Mouse (Mus musculus) central nervous system, embryonic 18 days (tissue): Measurements from ENCODE around the gene Gm42421. TPM values are rescaled to one million over a fixed set of nuclear protein-coding genes. Genes with fewer than 3 reads are reported as not detected.

Experiments
- polyA plus RNA-seq: library from polyadenylated mRNA; depleted of rRNA; stranded (reverse); fragments of >200 nt; gene quantifications from 2 replicates; pipeline ENCODE4 v1.2.3, GENCODE M21; 2012; rRNA removed

Gm42421 gene
- polyA plus RNA-seq, result 2.7 and 2.8 TPM in 2 replicates

DNA sequence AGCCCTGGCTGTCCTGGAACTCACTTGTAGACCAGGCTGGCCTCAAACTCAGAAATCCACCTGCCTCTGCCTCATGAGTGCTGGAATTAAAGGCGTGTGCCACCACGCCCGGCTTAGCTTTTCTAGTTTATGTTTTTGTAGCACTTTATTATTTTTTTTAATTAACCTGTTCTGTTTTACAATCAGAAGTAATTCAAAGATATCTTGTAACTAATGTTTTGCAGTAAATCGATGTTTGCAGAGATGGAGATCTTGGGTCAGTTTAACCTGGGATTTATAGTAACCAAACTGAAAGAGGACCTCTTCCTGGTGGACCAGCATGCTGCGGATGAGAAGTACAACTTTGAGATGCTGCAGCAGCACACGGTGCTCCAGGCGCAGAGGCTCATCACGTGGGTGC lies at the start of gene Gm42421:
Gene Gm42421 (plus strand): TSS at position 301 of the 400 bp plus-strand sequence.

DNA sequence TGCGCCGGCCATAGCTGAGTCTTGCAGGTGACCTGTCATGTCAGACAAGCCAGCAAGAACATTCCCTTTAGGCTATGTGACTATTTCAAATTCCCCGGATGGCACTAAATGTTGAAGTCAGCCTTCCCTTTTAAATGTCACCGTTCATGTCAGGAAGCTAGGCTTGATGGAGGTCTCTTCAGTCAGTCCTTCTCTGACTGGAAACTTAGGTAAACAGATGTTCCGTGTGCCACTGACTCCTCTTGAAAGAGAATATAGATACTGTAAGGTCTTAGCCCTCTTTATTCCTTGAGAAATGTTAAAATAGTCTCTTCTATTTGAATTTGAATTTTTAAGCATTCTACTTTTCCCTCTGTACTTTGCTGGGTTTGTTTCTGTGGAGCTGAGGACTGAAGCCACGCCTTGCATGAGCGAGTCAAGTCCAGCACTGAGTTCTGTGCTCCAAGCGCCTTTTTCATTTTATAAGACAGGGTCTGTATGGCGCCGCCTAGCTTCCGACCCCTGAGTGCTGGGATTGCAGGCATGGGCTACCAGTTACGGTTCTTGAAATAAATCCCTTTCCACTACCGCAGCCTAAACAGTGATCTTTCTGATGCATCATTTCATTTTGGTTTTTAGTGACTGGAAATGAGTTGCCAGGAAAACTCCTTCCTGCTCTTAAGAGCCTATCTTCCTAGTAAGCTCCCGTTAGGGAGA lies 30.2 kb upstream of the Gm42421 start, which contains the start of gene Ankrd61:
Gene Ankrd61 (minus strand): TSS at position 51 of the 696 bp plus-strand sequence.

DNA sequence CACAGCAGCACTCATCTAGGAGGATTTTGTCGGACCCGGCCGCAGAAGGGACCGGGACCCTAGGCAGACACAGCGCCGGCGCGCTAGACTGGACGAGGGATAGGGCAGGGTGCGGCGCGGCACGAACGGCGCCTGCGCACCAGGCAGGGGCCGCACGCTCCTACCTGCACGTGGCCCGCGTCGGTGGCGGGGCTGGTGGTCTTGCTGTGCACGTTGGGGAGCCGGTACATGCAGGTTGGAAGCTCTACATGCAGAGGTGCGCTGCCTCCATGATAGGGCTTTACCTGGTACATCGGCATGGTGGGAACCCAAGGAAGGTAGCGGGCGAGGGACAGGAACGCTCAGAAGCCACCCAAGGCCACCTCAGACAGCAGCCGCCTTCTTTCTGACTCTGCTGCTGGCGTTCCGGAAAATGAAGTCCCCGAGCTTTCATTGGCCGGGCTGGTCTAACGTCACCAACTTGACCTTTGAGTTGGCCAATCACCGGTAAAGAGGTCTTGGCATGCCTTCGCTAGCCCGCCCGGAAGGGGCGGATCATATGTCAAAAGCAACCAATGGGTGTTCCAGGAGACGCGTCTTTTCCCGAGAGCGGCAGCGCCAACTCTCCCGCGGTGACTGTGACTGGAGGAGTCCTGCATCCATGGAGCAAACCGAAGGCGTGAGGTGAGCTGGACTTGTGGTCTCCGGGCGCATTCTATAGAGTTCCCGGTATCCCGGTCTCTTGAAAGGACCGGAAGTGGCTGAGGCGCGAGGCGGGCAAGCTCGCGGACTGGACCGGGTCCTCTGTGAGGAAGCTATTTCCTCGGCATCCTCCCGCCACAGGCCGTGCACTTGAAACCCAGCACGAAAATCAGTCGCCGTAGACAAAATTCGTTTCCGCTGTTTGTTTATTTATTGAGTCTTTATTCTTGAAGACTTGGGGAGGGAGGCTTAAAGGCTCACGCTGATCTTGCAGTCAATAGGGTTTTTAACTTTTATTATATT lies 18.3 kb upstream of the Gm42421 start, which contains the start of the genes Aimp2 and Pms2:
Gene Aimp2 (minus strand): TSS at position 431 of the 984 bp plus-strand sequence.
Gene Pms2 (plus strand): TSS at position 548 of the 984 bp plus-strand sequence.

DNA sequence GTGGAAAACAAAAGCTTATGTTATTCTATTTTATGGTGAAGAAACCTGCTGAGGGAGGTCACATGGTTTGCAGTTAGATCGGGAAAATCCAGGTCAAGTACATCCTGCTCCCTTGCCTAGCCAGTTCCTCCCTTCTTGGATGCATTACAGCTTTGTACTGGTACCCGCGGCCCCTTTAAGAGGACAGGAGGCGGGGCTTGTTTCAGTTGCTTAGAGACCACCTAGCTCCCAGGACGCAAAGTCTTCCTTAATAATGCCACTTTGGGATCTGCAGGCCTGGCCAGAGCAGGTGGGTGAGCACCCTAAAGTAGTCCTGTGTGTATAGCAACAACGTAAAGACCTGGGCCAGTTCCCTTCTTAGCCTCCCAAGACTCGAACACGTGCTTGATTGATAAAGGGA lies 4.9 kb downstream of the Gm42421 start, which contains the start of gene Rsph10b:
Gene Rsph10b (plus strand): TSS at position 205 of the 400 bp plus-strand sequence.

Other genes with a start within 250 kb of the Gm42421 start
- gene Usp42, start 195.9 kb upstream of the Gm42421 start, polyA plus RNA-seq, result 15.4 and 16.9 TPM in 2 replicates
- 26.4 and 27.4 TPM in 2 replicates for gene Eif2ak1, start 110.4 kb upstream of the Gm42421 start, polyA plus RNA-seq
- 0.33 and 0.67 TPM in 2 replicates for gene Ankrd61, start 30.5 kb upstream of the Gm42421 start, polyA plus RNA-seq
- 81.8 and 88.1 TPM in 2 replicates for gene Aimp2, start 18.3 kb upstream of the Gm42421 start, polyA plus RNA-seq
- gene Pms2, start 18.2 kb upstream of the Gm42421 start, polyA plus RNA-seq, result 16.8 and 17.0 TPM in 2 replicates
- gene Rsph10b, start 4.9 kb downstream of the Gm42421 start, polyA plus RNA-seq, result 10.6 and 10.8 TPM in 2 replicates
- 53.2 and 54.8 TPM in 2 replicates for gene Ccz1, start 86.7 kb downstream of the Gm42421 start, polyA plus RNA-seq
- gene Ocm, start 98.5 kb downstream of the Gm42421 start, polyA plus RNA-seq, result 0.32 and 0.68 TPM in 2 replicates
- 18.7 and 23.6 TPM in 2 replicates for gene Lmtk2, start 172.3 kb downstream of the Gm42421 start, polyA plus RNA-seq